Mouse (Mus musculus) MEL (cell line): ENCODE results near the gene Gpn2. TPM values are rescaled to one million over a fixed set of nuclear protein-coding genes. Genes with fewer than 3 reads are reported as not detected.

Experiments
- DNase-seq: peaks from one replicate; pipeline ENCODE4 v3.0.0; 2011; ENCODE audit warnings: low read depth, low spot score
- H3K27ac ChIP-seq: 2 replicates; pipeline ENCODE4 v1.5.1; 2012; ENCODE audit warnings: low read depth, mild to moderate bottlenecking, control low read depth, low read length, moderate library complexity; ENCODE audit not compliant: control insufficient read depth
- H3K27me3 ChIP-seq, 2 experiments: fragments of 150-350 bp in 1 of 2; sonication (generic) in 1 of 2; 2 replicates each; pipeline ENCODE4 v1.6.1; 2012; ENCODE audit warnings: low read length in 2 of 2, mild to moderate bottlenecking in 2 of 2, improper control_type of control experiment in 1 of 2, moderate library complexity in 1 of 2; ENCODE audit not compliant: insufficient read depth in 2 of 2, control insufficient read depth in 1 of 2
- H3K36me3 ChIP-seq, 2 experiments: 2 replicates each; pipeline ENCODE4 v1.6.1; 2012 to 2014; ENCODE audit warnings: low read length in 2 of 2, improper control_type of control experiment in 1 of 2, inconsistent platforms in 1 of 2, mild to moderate bottlenecking in 1 of 2; ENCODE audit not compliant: insufficient read depth in 2 of 2, control insufficient read depth in 1 of 2
- H3K4me1 ChIP-seq, 2 experiments: fragments of 150-350 bp in 1 of 2; sonication (generic) in 1 of 2; 2 replicates each; pipeline ENCODE4 v1.6.1; 2012; ENCODE audit warnings: low read length in 2 of 2, improper control_type of control experiment in 1 of 2, mild to moderate bottlenecking in 1 of 2; ENCODE audit not compliant: insufficient read depth in 2 of 2, control insufficient read depth in 1 of 2
- H3K4me3 ChIP-seq, 2 experiments: fragments of 150-350 bp in 1 of 2; sonication (generic) in 1 of 2; 2 replicates each; pipeline ENCODE4 v1.5.1; 2012; ENCODE audit warnings: low read depth in 2 of 2, low read length in 2 of 2, mild to moderate bottlenecking in 2 of 2, moderate library complexity in 2 of 2, control low read depth in 1 of 2, improper control_type of control experiment in 1 of 2; ENCODE audit not compliant: control insufficient read depth in 1 of 2, insufficient read depth in 1 of 2
- H3K79me2 ChIP-seq: 2 replicates; pipeline ENCODE4 v1.6.1; 2012; ENCODE audit warnings: mild to moderate bottlenecking, low read length, moderate library complexity; ENCODE audit not compliant: control insufficient read depth, poor library complexity, insufficient read depth
- H3K9ac ChIP-seq: 2 replicates; pipeline ENCODE4 v1.6.1; 2012; ENCODE audit warnings: low read depth, mild to moderate bottlenecking, control low read depth, low read length, moderate library complexity; ENCODE audit not compliant: control insufficient read depth, poor library complexity, severe bottlenecking
- H3K9me3 ChIP-seq: fragments of 150-350 bp; sonication (generic); replicated peaks from 2 replicates; pipeline ENCODE4 v1.6.1; 2012; ENCODE audit warnings: mild to moderate bottlenecking, low read length, improper control_type of control experiment, moderate library complexity; ENCODE audit not compliant: insufficient read depth
- CHD1 ChIP-seq: IDR thresholded peaks from 2 replicates; pipeline ENCODE4 v1.6.1; 2012; ENCODE audit warnings: low read depth, mild to moderate bottlenecking, inconsistent platforms, low read length, improper control_type of control experiment
- CHD2 ChIP-seq: IDR thresholded peaks from 2 replicates; pipeline ENCODE4 v1.6.1; 2011; ENCODE audit warnings: low read length, improper control_type of control experiment
- E2F4 ChIP-seq: IDR thresholded peaks from 2 replicates; pipeline ENCODE4 v1.6.1; 2011; ENCODE audit warnings: low read depth, low read length, improper control_type of control experiment, borderline replicate concordance
- ELF1 ChIP-seq: IDR thresholded peaks from 2 replicates; pipeline ENCODE4 v1.6.1; 2014; ENCODE audit warnings: low read depth, mild to moderate bottlenecking, inconsistent platforms, low read length, improper control_type of control experiment, moderate library complexity
- GABPA ChIP-seq: IDR thresholded peaks from 2 replicates; pipeline ENCODE4 v1.6.1; 2012; ENCODE audit warnings: low read depth, mild to moderate bottlenecking, inconsistent platforms, low read length, improper control_type of control experiment, moderate library complexity
- HCFC1 ChIP-seq: IDR thresholded peaks from 2 replicates; pipeline ENCODE4 v1.6.1; 2012; ENCODE audit warnings: low read depth, mild to moderate bottlenecking, inconsistent platforms, low read length, improper control_type of control experiment, moderate library complexity
- JUND ChIP-seq: IDR thresholded peaks from 2 replicates; pipeline ENCODE4 v1.6.1; 2011; ENCODE audit warnings: low read depth, mild to moderate bottlenecking, improper control_type of control experiment, low read length
- KAT2A ChIP-seq: conservative IDR thresholded peaks from 2 replicates; pipeline ENCODE4 v1.6.1; 2012; ENCODE audit warnings: low read depth, low read length, improper control_type of control experiment, inconsistent platforms
- MAFK ChIP-seq: IDR thresholded peaks from 2 replicates; pipeline ENCODE4 v1.6.1; 2011; ENCODE audit warnings: low read depth, mild to moderate bottlenecking, low read length, improper control_type of control experiment, borderline replicate concordance
- MAZ ChIP-seq: IDR thresholded peaks from 2 replicates; pipeline ENCODE4 v1.6.1; 2012; ENCODE audit warnings: low read depth, mild to moderate bottlenecking, inconsistent platforms, low read length, improper control_type of control experiment
- MXI1 ChIP-seq: IDR thresholded peaks from 2 replicates; pipeline ENCODE4 v1.6.1; 2011; ENCODE audit warnings: mild to moderate bottlenecking, low read depth, low read length, improper control_type of control experiment
- MYB ChIP-seq: IDR thresholded peaks from 2 replicates; pipeline ENCODE4 v1.6.1; 2011; ENCODE audit warnings: mild to moderate bottlenecking, low read depth, low read length, improper control_type of control experiment
- NELFE ChIP-seq: IDR thresholded peaks from 2 replicates; pipeline ENCODE4 v1.6.1; 2011; ENCODE audit warnings: low read depth, low read length, improper control_type of control experiment
- NRF1 ChIP-seq: IDR thresholded peaks from 2 replicates; pipeline ENCODE4 v1.6.1; 2014; ENCODE audit warnings: low read depth, mild to moderate bottlenecking, inconsistent platforms, low read length, improper control_type of control experiment, moderate library complexity; ENCODE audit not compliant: poor library complexity, insufficient read depth, severe bottlenecking
- POLR2A ChIP-seq, 2 experiments: IDR thresholded peaks; 2 replicates each; pipeline ENCODE4 v1.6.1; 2011 to 2012; ENCODE audit warnings: low read length in 2 of 2, mild to moderate bottlenecking in 2 of 2, control low read depth in 1 of 2, improper control_type of control experiment in 1 of 2, low read depth in 1 of 2, moderate library complexity in 1 of 2; ENCODE audit not compliant: control insufficient read depth in 1 of 2, insufficient read depth in 1 of 2, poor library complexity in 1 of 2
- POLR2AphosphoS5 ChIP-seq: IDR thresholded peaks from 2 replicates; pipeline ENCODE4 v1.6.1; 2012; ENCODE audit warnings: low read depth, borderline replicate concordance, mild to moderate bottlenecking, inconsistent platforms, low read length, moderate library complexity, mixed read lengths
- RCOR1 ChIP-seq: IDR thresholded peaks from 2 replicates; pipeline ENCODE4 v1.6.1; 2012; ENCODE audit warnings: low read depth, mild to moderate bottlenecking, inconsistent platforms, low read length, improper control_type of control experiment
- SMC3 ChIP-seq: IDR thresholded peaks from 2 replicates; pipeline ENCODE4 v1.6.1; 2011; ENCODE audit warnings: low read depth, low read length, improper control_type of control experiment
- TAL1 ChIP-seq: IDR thresholded peaks from 2 replicates; pipeline ENCODE4 v1.6.1; 2012; ENCODE audit warnings: mild to moderate bottlenecking, inconsistent platforms, low read length, moderate library complexity, mixed read lengths
- TBP ChIP-seq: IDR thresholded peaks from 2 replicates; pipeline ENCODE4 v1.8.0; 2011; ENCODE audit warnings: low read depth, low read length, improper control_type of control experiment
- UBTF ChIP-seq: IDR thresholded peaks from 2 replicates; pipeline ENCODE4 v1.6.1; 2012; ENCODE audit warnings: low read depth, mild to moderate bottlenecking, inconsistent platforms, low read length, improper control_type of control experiment, moderate library complexity, borderline replicate concordance; ENCODE audit not compliant: insufficient read depth
- ZC3H11A ChIP-seq: IDR thresholded peaks from 2 replicates; pipeline ENCODE4 v1.6.1; 2012; ENCODE audit warnings: low read depth, mild to moderate bottlenecking, inconsistent platforms, low read length, improper control_type of control experiment
- ZNF384 ChIP-seq: IDR thresholded peaks from 2 replicates; pipeline ENCODE4 v1.6.1; 2012; ENCODE audit warnings: low read depth, mild to moderate bottlenecking, inconsistent platforms, low read length, improper control_type of control experiment
- polyA plus RNA-seq, 2 experiments: library from polyadenylated mRNA; stranded (reverse) in 1 of 2; unstranded in 1 of 2; fragments of >175 nt in 1 of 2; fragments of >200 nt in 1 of 2; gene quantifications; 2 replicates each; pipeline versions ENCODE4 v1.2.1 to v1.2.4; 2012; ENCODE audit warnings: low replicate concordance in 2 of 2, low read depth in 1 of 2; ENCODE audit not compliant: insufficient read length in 2 of 2, insufficient read depth in 1 of 2, missing spikeins in 1 of 2
- total RNA-seq: library from RNA; depleted of rRNA; stranded (reverse); fragments of 300-350 nt; gene quantifications from 2 replicates; pipeline ENCODE4 v1.2.3, GENCODE M21; 2012

Gpn2 gene
- total and polyA plus RNA-seq, 3 experiments, result 28.6 to 43.3 TPM; not detected in 1

- TF ChIP-seq E2F4 (no peak), TBP (peak; percentile 76), KAT2A (peak; percentile 58; the same call in 1 of the 2 replicates), ZC3H11A (no peak), ZNF384 (no peak)
These were observed at the start of gene Gpn2 (continued) for GRCm38 (mm10) chr4:133584059-133584951.

DNA sequence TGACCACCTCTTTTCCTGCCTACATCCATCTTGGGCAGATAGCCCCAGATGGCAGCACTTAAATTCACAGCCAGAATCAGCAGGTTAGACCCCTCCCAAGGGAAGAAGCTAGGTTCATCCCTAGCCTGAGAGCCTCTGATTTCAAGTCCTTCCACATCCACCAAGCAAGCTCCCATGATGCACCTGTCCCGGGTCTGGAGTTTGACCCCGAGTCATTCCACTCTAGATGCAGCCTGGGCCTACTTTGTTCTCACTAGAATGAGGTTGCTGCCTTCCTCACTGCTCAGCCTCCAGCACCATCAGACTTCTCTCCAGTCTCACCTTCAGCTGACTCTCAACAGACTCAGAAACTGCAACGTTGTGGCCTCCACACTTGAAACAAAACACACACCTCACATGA lies 48.1 kb upstream of the Gpn2 start:
- TF ChIP-seq TAL1 (no peak), HCFC1 (no peak), MXI1 (no peak), MAFK (no peak), JUND (no peak), RCOR1 (no peak), UBTF (no peak), MAZ (no peak), SMC3 (no peak)
- H3K79me2 ChIP-seq, result peaks cover 10% of the 10 kb centered on the region
- no peak overlapping the region for H3K27ac ChIP-seq
- no peaks in the 10 kb centered on the region for H3K9me3 ChIP-seq
- H3K9ac ChIP-seq, result no peak overlapping the region
- H3K4me3 ChIP-seq, result no peak overlapping the region
- no peaks in the 10 kb centered on the region for H3K4me1 ChIP-seq
- no peak for DNase-seq
- H3K36me3 ChIP-seq, result peaks cover 0 to 8% of the 10 kb centered on the region in 2 experiments; a peak in 2 of 4 replicates
- H3K27me3 ChIP-seq, result no peaks in the 10 kb centered on the region

DNA sequence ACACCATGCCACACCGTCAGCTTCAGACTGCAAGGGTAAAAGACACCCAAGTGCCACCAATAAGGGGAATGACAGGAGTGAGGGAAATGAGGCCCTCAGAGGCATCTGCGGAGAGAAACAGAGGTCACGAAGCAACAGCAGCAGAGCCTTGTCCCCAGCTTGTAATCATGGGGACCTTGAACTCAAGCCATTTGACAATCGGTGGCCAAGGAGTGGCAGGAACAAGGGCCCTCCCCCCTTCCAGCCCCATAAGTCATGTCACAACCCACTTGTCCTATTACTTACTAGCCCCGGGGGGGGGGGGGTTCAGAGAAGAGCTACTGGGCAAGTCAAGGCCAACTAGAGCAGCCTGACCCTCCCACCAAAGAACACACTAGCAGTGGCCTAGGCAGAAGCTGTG lies 47.5 kb upstream of the Gpn2 start:
- Histone ChIP-seq H3K4me1 (no peaks in the 10 kb centered on the region), H3K27me3 (no peaks in the 10 kb centered on the region)

More for the DNA sequence above, 47.5 kb upstream of the Gpn2 start:
- H3K4me3 ChIP-seq, result no peak overlapping the region
- peaks cover 10% of the 10 kb centered on the region for H3K79me2 ChIP-seq
- no peaks in the 10 kb centered on the region for H3K9me3 ChIP-seq
- H3K36me3 ChIP-seq, result peaks cover 0 to 8% of the 10 kb centered on the region in 2 experiments; a peak in 2 of 4 replicates
- no peak overlapping the region for H3K27ac ChIP-seq
- DNase-seq, result no peak
- no peak for TF ChIP-seq E2F4
- no peak for TF ChIP-seq UBTF
- TF ChIP-seq ZC3H11A, result no peak
- TF ChIP-seq MYB, result no peak
- TF ChIP-seq NELFE, result no peak
- no peak for TF ChIP-seq TBP
- no peak for TF ChIP-seq CHD2
- no peak for TF ChIP-seq MAZ
- TF ChIP-seq MXI1, result no peak
- no peak for TF ChIP-seq ELF1
- no peak for TF ChIP-seq POLR2AphosphoS5
- no peak for TF ChIP-seq GABPA
- no peak for TF ChIP-seq CHD1
- TF ChIP-seq NRF1, result no peak
- no peak for TF ChIP-seq RCOR1
- no peak for TF ChIP-seq POLR2A (IDR thresholded peaks at IDR 0.05; ENCODE audit: control insufficient read depth in 1 of 2, insufficient read depth in 1 of 2, low read depth in 1 of 2, low read length in 2 of 2, poor library complexity in 1 of 2)
- TF ChIP-seq MAFK, result no peak
- H3K9ac ChIP-seq, result no peak overlapping the region
